Mouse (Mus musculus) liver, embryonic 14.5 days (tissue): ENCODE results near the gene Arl15. TPM values are rescaled to one million over a fixed set of nuclear protein-coding genes. Genes with fewer than 3 reads are reported as not detected.

Experiments used
- ATAC-seq: fragments of 200-750 bp; cut with Nextera tagmentation; 2 replicates; pipeline ENCODE4 v1.8.0; 2017; ENCODE audit warnings: moderate number of reproducible peaks, mild to moderate bottlenecking, moderate library complexity; ENCODE audit not compliant: insufficient read depth
- DNase-seq, 3 experiments: peaks; one replicate each; pipeline ENCODE4 v3.0.0-alpha.2; 2012 to 2013; ENCODE audit warnings: low read depth in 3 of 3, low spot score in 3 of 3
- H3K27ac ChIP-seq: fragments of 300-500 bp; sonication (generic); 2 replicates; pipeline ENCODE4 v1.5.1; 2014; ENCODE audit warnings: moderate library complexity, mild to moderate bottlenecking, control low read depth, inconsistent platforms
- H3K27me3 ChIP-seq: fragments of 300-500 bp; sonication (generic); 2 replicates; pipeline ENCODE4 v1.6.1; 2014; ENCODE audit warnings: mild to moderate bottlenecking, low read length, moderate library complexity; ENCODE audit not compliant: control insufficient read depth, insufficient read depth
- H3K36me3 ChIP-seq: fragments of 300-500 bp; sonication (generic); replicated peaks from 2 replicates; pipeline ENCODE4 v1.6.1; 2014; ENCODE audit warnings: low read depth; ENCODE audit not compliant: control insufficient read depth, insufficient read depth
- H3K4me1 ChIP-seq, 2 experiments: fragments of 200-500 bp in 1 of 2; fragments of 300-500 bp in 1 of 2; sonication (generic) in 1 of 2; replicated peaks; 2 replicates each; pipeline ENCODE4 v1.6.1; 2012 to 2014; ENCODE audit warnings: antibody characterized with exemption in 1 of 2, inconsistent platforms in 1 of 2, low read length in 1 of 2; ENCODE audit not compliant: control insufficient read depth in 2 of 2, insufficient read depth in 2 of 2
- H3K4me2 ChIP-seq: fragments of 300-500 bp; sonication (generic); 2 replicates; pipeline ENCODE4 v1.6.1; 2014; ENCODE audit warnings: low read depth, mild to moderate bottlenecking, control low read depth, moderate library complexity
- H3K4me3 ChIP-seq, 2 experiments: fragments of 200-500 bp in 1 of 2; fragments of 300-500 bp in 1 of 2; sonication (generic) in 1 of 2; 2 replicates each; pipeline ENCODE4 v1.5.1; 2012 to 2014; ENCODE audit warnings: low read depth in 2 of 2, low read length in 2 of 2, mild to moderate bottlenecking in 2 of 2, control low read depth in 1 of 2, inconsistent platforms in 1 of 2, moderate library complexity in 1 of 2; ENCODE audit not compliant: insufficient read depth in 1 of 2
- H3K9ac ChIP-seq: fragments of 300-500 bp; sonication (generic); replicated peaks from 2 replicates; pipeline ENCODE4 v1.6.1; 2014; ENCODE audit warnings: mild to moderate bottlenecking, control low read depth, moderate library complexity
- H3K9me3 ChIP-seq: fragments of 300-500 bp; sonication (generic); 2 replicates; pipeline ENCODE4 v1.6.1; 2016; ENCODE audit warnings: low read length, mixed read lengths; ENCODE audit not compliant: control insufficient read depth
- CTCF ChIP-seq: IDR thresholded peaks from 2 replicates; pipeline ENCODE4 v1.5.1; 2016; ENCODE audit warnings: antibody characterized with exemption, low read depth, control low read depth
- EP300 ChIP-seq: IDR thresholded peaks from 2 replicates; pipeline ENCODE4 v1.6.1; 2016; ENCODE audit warnings: antibody characterized with exemption, low read depth
- WGBS: fragments of 180-500 bp; shearing (Covaris S2); extraction: QIAGEN DNeasy Blood & Tissue Kit; methylation state at CpG from one replicate; pipeline ENCODE4 v1.1.7; 2014; ENCODE audit not compliant: insufficient replicate concordance; 5-methylcytosine and 5-hydroxymethylcytosine counted together
- polyA plus RNA-seq, 2 experiments: library from polyadenylated mRNA; depleted of rRNA in 1 of 2; stranded (reverse) in 1 of 2; unstranded in 1 of 2; fragments of >200 nt; fragmentation: Nextera tagmentation in 1 of 2; extraction: Ambion mirVana in 1 of 2; gene quantifications; 2 replicates each; pipeline versions ENCODE4 v1.2.1 to v1.2.3; 2012 to 2014

Arl15 gene
- polyA plus RNA-seq, 2 experiments, result 2.0 to 2.6 TPM

GRCm38 (mm10) chr13:113824027-113824426 is 29.7 kb downstream of the Arl15 start:
- WGBS, result 85% methylated on average over 3 of the region's 3 CpGs
- no peaks in the 10 kb centered on the region for H3K36me3 ChIP-seq
- ATAC-seq (no peak), DNase-seq (no peak)
- no peak overlapping the region for H3K27ac ChIP-seq
- no peak for TF ChIP-seq EP300
- H3K9me3 ChIP-seq, result no peaks in the 10 kb centered on the region
- H3K4me2 ChIP-seq, result no peak overlapping the region
- peaks cover 3 to 7% of the 10 kb centered on the region in 2 experiments for H3K4me1 ChIP-seq
- H3K9ac ChIP-seq, result no peak overlapping the region
- no peaks in the 10 kb centered on the region for H3K27me3 ChIP-seq
- H3K4me3 ChIP-seq, result no peak overlapping the region

DNA sequence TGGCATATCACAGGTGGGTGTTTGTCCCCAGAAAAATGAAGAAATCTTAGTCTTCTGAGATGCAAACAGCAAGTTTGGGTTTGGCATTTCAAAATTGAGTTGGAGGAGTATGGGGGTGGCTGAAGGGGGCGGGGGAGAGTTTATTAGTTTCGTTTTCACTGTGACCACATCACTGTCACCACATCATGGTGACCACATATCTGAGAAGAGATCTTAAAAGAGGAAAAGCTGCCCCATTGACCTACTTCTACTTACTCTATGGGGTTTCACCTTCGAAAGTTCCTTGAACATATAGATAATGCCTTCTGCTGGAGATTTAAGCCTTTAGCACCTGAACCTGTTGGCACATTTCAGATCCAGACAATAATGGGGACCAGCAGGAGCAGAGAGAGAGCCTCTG is 34.3 kb downstream of the Arl15 start:
- TF ChIP-seq EP300, result no peak
- TF ChIP-seq CTCF, result no peak
- Histone ChIP-seq H3K27ac (no peak overlapping the region), H3K9ac (no peak overlapping the region), H3K9me3 (no peaks in the 10 kb centered on the region), H3K4me1 (peaks cover 6 to 19% of the 10 kb centered on the region in 2 experiments), H3K27me3 (no peaks in the 10 kb centered on the region), H3K36me3 (no peaks in the 10 kb centered on the region), H3K4me2 (no peak overlapping the region), H3K4me3 (no peak overlapping the region)
- 34% methylated on average over 3 of the region's 3 CpGs for WGBS
- no peak for DNase-seq
- no peak for ATAC-seq

DNA sequence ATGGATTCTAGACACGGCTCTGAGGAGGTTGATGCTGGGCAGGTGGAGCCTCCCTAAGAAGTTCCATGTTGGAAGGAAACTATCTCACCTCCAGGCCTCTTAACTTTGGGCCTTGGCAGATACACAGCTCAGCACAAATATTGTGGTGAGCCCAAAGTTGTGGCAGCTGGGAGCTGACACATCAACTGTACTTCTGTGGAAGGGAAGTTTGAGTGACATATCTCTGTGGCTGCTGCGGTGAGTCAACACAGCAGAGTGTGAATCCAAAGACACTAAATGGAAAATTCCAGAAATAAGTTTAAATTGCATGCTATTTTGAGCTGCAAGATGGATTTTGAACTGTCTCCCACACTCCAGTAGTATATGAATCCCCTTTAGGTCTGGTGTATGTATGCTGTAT is 34.8 kb downstream of the Arl15 start:
- Histone ChIP-seq H3K4me2 (no peak overlapping the region), H3K27ac (no peak overlapping the region), H3K4me1 (peaks cover 6 to 19% of the 10 kb centered on the region in 2 experiments), H3K36me3 (no peaks in the 10 kb centered on the region), H3K27me3 (no peaks in the 10 kb centered on the region), H3K9me3 (no peaks in the 10 kb centered on the region), H3K9ac (no peak overlapping the region), H3K4me3 (no peak overlapping the region)
- DNase-seq (no peak), ATAC-seq (no peak)
- TF ChIP-seq CTCF (no peak), EP300 (no peak)
- WGBS, result 41% methylated on average over 2 of the region's 2 CpGs

GRCm38 (mm10) chr13:113830805-113831204 is 36.5 kb downstream of the Arl15 start:
- 65% methylated on average over 3 of the region's 3 CpGs for WGBS
- DNase-seq (no peak), ATAC-seq (no peak)
- H3K9ac ChIP-seq, result no peak overlapping the region
- H3K36me3 ChIP-seq, result no peaks in the 10 kb centered on the region
- H3K4me1 ChIP-seq, result peaks cover 6 to 19% of the 10 kb centered on the region in 2 experiments
- H3K27ac ChIP-seq, result no peak overlapping the region
- no peaks in the 10 kb centered on the region for H3K27me3 ChIP-seq
- no peaks in the 10 kb centered on the region for H3K9me3 ChIP-seq
- TF ChIP-seq EP300 (no peak), CTCF (no peak)
- no peak overlapping the region for H3K4me2 ChIP-seq
- H3K4me3 ChIP-seq, result no peak overlapping the region

DNA sequence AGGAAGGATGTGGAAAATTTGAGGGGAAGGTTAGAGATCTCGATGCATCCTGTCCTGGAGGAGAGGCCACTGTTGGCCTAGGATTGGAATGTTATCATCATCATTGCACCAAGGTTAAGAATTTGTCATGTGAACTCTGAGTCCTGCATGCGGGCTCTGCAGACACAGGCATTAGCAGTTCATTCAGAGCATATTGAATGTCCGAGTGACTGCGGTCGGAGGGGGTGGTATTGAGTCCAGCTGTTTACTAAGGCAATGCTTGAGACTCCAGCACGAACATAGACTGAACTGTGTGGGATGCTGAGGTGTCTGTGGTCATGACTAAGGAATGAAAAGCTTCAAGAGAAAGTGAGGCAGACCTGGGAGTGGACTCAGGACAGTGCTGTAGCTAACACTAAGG is 38.6 kb downstream of the Arl15 start:
- DNase-seq (no peak), ATAC-seq (no peak)
- 79% methylated on average over 6 of the region's 6 CpGs for WGBS
- no peak overlapping the region for H3K4me3 ChIP-seq
- H3K4me1 ChIP-seq, result peaks cover 6 to 19% of the 10 kb centered on the region in 2 experiments
- no peaks in the 10 kb centered on the region for H3K36me3 ChIP-seq
- TF ChIP-seq EP300 (no peak), CTCF (no peak)
- H3K27ac ChIP-seq, result no peak overlapping the region
- H3K4me2 ChIP-seq, result no peak overlapping the region
- H3K9me3 ChIP-seq, result no peaks in the 10 kb centered on the region
- no peaks in the 10 kb centered on the region for H3K27me3 ChIP-seq
- no peak overlapping the region for H3K9ac ChIP-seq
